Mouse (Mus musculus) embryonic facial prominence, embryonic 14.5 days (tissue): ENCODE results near the gene Herpud2. TPM values are rescaled to one million over a fixed set of nuclear protein-coding genes. Genes with fewer than 3 reads are reported as not detected.

Experiments used
- ATAC-seq: fragments of 200-750 bp; cut with Nextera tagmentation; 2 replicates; pipeline ENCODE4 v1.8.0; 2017; ENCODE audit warnings: low read depth, moderate number of reproducible peaks, moderate TSS enrichment
- DNase-seq: peaks from one replicate; pipeline ENCODE4 v3.0.0-alpha.2; 2015; ENCODE audit warnings: low spot score
- H3K27ac ChIP-seq: fragments of 300-500 bp; sonication (generic); replicated peaks from 2 replicates; pipeline ENCODE4 v1.5.1; 2014; ENCODE audit warnings: low read depth, mild to moderate bottlenecking, low read length, moderate library complexity
- H3K27me3 ChIP-seq: fragments of 300-500 bp; sonication (generic); replicated peaks from 2 replicates; pipeline ENCODE4 v1.6.1; 2014; ENCODE audit warnings: low read length; ENCODE audit not compliant: control insufficient read depth, insufficient read depth
- H3K36me3 ChIP-seq: fragments of 300-500 bp; sonication (generic); 2 replicates; pipeline ENCODE4 v1.6.1; 2014; ENCODE audit warnings: low read length, mixed read lengths; ENCODE audit not compliant: control insufficient read depth, insufficient read depth
- H3K4me1 ChIP-seq: fragments of 300-500 bp; sonication (generic); 2 replicates; pipeline ENCODE4 v1.6.1; 2014; ENCODE audit warnings: antibody characterized with exemption, low read length; ENCODE audit not compliant: control insufficient read depth, insufficient read depth
- H3K4me2 ChIP-seq: fragments of 300-500 bp; sonication (generic); 2 replicates; pipeline ENCODE4 v1.6.1; 2014; ENCODE audit warnings: low read depth, mild to moderate bottlenecking, low read length, moderate library complexity, mixed read lengths
- H3K4me3 ChIP-seq: fragments of 300-500 bp; sonication (generic); 2 replicates; pipeline ENCODE4 v1.5.1; 2014; ENCODE audit warnings: low read depth, mild to moderate bottlenecking, low read length
- H3K9ac ChIP-seq: fragments of 300-500 bp; sonication (generic); 2 replicates; pipeline ENCODE4 v1.6.1; 2014; ENCODE audit warnings: low read depth, mild to moderate bottlenecking, low read length, moderate library complexity, mixed read lengths
- H3K9me3 ChIP-seq: fragments of 300-500 bp; sonication (generic); 2 replicates; pipeline ENCODE4 v1.6.1; 2016; ENCODE audit warnings: low read length; ENCODE audit not compliant: control insufficient read depth
- WGBS: fragments of 180-500 bp; shearing (Covaris S2); extraction: QIAGEN DNeasy Blood & Tissue Kit; methylation state at CpG from one replicate; pipeline ENCODE4 v1.1.7; 2014; 5-methylcytosine and 5-hydroxymethylcytosine counted together
- polyA plus RNA-seq: library from polyadenylated mRNA; unstranded; fragments of >200 nt; fragmentation: Nextera tagmentation; extraction: Ambion mirVana; gene quantifications from 2 replicates; pipeline ENCODE4 v1.2.1, GENCODE M21; 2014

The Herpud2 gene
- polyA plus RNA-seq, 1 experiment from 2014 or later: 33.9 TPM

DNA sequence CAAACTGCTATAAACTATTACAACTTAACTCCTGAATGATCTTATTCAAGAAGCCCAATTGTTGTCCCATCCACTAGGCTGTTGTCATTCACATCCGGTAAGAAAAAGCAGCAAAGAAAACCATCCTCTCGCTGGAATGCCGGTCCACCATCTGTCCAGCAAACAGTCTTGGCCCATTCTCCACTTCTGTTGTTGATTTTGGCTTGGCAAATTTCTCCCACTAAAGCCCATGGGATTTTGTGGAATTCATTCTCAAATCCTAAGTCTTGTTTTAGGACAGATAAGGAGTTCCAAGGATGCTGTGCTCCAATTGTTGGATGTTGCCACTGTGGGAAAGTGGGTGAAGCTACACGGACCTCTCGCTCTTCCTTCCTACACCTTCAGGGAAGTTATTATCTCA, 25.6 kb upstream of the Herpud2 start:
- DNase-seq (no peak), ATAC-seq (no peak)
- no peaks in the 10 kb centered on the region for H3K27me3 ChIP-seq
- 82% methylated on average over 5 of the region's 5 CpGs for WGBS
- H3K9me3 ChIP-seq: no peaks in the 10 kb centered on the region
- H3K4me1 ChIP-seq: peaks cover 5% of the 10 kb centered on the region; the same call in 1 of the 2 replicates
- H3K4me2 ChIP-seq: no peak overlapping the region
- no peaks in the 10 kb centered on the region for H3K36me3 ChIP-seq
- no peak overlapping the region for H3K4me3 ChIP-seq
- H3K9ac ChIP-seq: no peak overlapping the region
- H3K27ac ChIP-seq: no peak overlapping the region

DNA sequence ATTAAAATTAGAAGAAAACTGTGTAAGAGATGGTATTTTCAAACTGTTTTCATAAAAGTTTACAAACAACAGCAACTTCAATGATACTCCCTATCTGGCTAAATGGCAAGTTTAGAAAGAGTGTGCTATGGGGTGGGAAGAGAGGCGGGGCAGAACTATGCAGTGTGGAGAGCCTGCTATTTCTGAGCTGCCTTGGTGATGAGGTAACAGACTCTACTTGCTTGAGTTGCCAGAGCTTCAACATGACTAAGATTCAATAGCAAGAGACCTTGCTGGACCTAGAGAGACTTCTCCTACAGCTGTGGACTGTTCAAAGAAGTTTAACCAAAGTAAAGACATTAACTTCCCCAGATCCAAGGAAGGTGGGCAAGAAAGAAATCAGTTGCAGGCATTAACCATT, 24.9 kb upstream of the Herpud2 start:
- H3K27ac ChIP-seq: no peak overlapping the region
- WGBS: 81% methylated on average over 1 of the region's 1 CpGs

DNA sequence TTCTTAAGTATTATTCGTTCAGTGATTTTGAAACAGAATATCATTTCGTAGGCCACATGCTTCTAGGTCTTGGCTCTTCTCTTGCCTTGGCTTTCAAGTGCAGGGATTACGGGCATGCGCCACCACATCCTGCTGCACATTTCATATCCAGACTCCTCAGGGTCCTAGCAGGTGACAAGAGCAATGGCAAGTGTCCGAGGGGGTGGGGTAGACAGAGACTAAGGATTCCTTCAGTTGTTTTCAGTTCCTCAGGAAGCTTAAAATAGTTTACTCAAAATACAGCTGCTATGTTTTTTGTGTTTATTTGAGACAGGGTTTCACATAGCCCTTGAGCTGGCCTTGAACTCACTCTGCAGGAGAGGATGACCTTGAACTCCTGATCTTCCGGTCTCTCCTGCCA, 24.4 kb upstream of the Herpud2 start:
- Histone ChIP-seq H3K36me3 (no peaks in the 10 kb centered on the region), H3K27me3 (no peaks in the 10 kb centered on the region), H3K4me3 (no peak overlapping the region), H3K4me2 (no peak overlapping the region), H3K9ac (no peak overlapping the region), H3K9me3 (no peaks in the 10 kb centered on the region), H3K4me1 (peaks cover 5% of the 10 kb centered on the region; the same call in 1 of the 2 replicates), H3K27ac (peak overlapping the region; percentile 67; the same call in 1 of the 2 replicates)
- no peak for DNase-seq
- no peak for ATAC-seq
- WGBS: 82% methylated on average over 6 of the region's 6 CpGs

More for the DNA sequence above, 24.9 kb upstream of the Herpud2 start:
- Histone ChIP-seq H3K4me2 (no peak overlapping the region), H3K9ac (no peak overlapping the region), H3K9me3 (no peaks in the 10 kb centered on the region), H3K4me1 (peaks cover 5% of the 10 kb centered on the region; the same call in 1 of the 2 replicates), H3K36me3 (no peaks in the 10 kb centered on the region), H3K27me3 (no peaks in the 10 kb centered on the region), H3K4me3 (no peak overlapping the region)
- DNase-seq (no peak), ATAC-seq (no peak)

DNA sequence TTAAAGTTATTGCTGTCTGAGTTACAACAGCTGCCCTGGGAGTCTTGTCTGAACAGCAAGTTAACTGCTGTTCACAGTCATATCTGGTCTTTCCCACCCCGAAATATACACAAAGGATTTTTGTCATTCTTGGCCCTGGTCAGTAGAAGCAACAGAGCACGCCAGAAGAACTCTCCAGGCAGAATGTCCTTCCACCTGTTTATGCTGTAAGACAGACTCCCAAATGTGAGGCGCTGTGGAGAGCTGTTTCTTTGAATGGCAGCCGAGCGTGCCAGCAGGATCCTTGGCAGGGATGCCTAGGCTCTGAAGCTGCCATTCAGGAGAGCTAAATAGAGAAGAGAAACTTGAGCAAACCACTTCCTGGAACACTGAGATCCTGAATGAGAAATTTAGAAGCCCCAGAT, 23.4 kb upstream of the Herpud2 start:
- H3K9me3 ChIP-seq: no peaks in the 10 kb centered on the region
- H3K4me2 ChIP-seq: peak overlapping the region; percentile 24
- no peaks in the 10 kb centered on the region for H3K27me3 ChIP-seq
- H3K27ac ChIP-seq: peak overlapping the region; percentile 67
- no peaks in the 10 kb centered on the region for H3K36me3 ChIP-seq
- peaks cover 5% of the 10 kb centered on the region; the same call in 1 of the 2 replicates for H3K4me1 ChIP-seq
- no peak overlapping the region for H3K9ac ChIP-seq
- peak; percentile 89 for DNase-seq
- no peak overlapping the region for H3K4me3 ChIP-seq
- ATAC-seq: peak; percentile 81
- 21% methylated on average over 5 of the region's 5 CpGs for WGBS

DNA sequence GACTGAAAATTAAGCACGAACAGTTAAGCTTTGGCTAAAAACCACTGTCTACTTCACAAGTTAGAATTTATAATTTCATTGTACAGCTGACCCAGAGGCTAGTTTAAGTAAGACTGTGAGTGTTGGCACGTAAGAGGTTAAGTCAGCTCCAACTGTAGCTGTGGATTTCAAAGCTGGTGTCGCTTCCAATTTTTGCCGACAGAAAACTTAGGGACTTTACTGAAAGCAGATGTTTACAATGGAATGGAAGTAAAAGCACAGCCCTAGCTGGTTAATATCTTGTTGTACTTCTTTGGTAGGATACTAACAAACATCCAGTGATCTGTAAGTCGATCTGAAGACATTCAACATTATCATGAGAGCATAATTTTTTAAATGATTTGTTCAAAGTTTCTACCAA, 23.0 kb upstream of the Herpud2 start:
- no peaks in the 10 kb centered on the region for H3K36me3 ChIP-seq
- peak overlapping the region; percentile 67 for H3K27ac ChIP-seq
- DNase-seq: peak; percentile 72
- H3K9ac ChIP-seq: no peak overlapping the region
- H3K4me2 ChIP-seq: peak overlapping the region; percentile 24
- 35% methylated on average over 5 of the region's 5 CpGs for WGBS
- H3K9me3 ChIP-seq: no peaks in the 10 kb centered on the region
- no peak overlapping the region for H3K4me3 ChIP-seq
- H3K27me3 ChIP-seq: no peaks in the 10 kb centered on the region
- peaks cover 5% of the 10 kb centered on the region; the same call in 1 of the 2 replicates for H3K4me1 ChIP-seq
- ATAC-seq: no peak; the same call in 1 of the 2 replicates

DNA sequence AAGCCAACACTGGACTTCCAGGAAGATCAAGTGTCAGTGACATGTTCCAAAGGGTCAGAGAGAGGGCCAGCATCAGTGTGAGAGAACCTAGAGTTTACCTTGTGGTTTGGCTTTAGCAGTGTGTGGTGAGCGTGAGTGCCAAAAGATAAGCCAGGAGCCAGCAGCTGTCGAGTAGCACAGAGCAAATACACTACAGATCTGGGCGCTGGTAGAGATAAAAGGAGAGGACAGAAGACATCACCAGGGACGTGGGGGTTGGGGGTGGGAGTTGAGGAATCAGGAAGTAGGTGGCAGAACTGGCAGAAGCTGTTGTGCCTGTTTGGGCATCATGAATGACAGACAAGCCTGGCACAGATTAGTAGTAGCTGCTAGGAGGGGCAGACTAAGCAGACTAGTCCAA, 21.6 kb upstream of the Herpud2 start:
- H3K27me3 ChIP-seq: no peaks in the 10 kb centered on the region
- H3K27ac ChIP-seq: no peak overlapping the region
- H3K4me2 ChIP-seq: no peak overlapping the region
- H3K9me3 ChIP-seq: no peaks in the 10 kb centered on the region
- ATAC-seq: 0 out of 2 replicates have a peak, but pooled peaks have one; percentile 34
- 59% methylated on average over 4 of the region's 4 CpGs for WGBS
- H3K4me3 ChIP-seq: no peak overlapping the region
- H3K36me3 ChIP-seq: no peaks in the 10 kb centered on the region
- no peak overlapping the region for H3K9ac ChIP-seq
- H3K4me1 ChIP-seq: peaks cover 5% of the 10 kb centered on the region; the same call in 1 of the 2 replicates
- peak; percentile 55 for DNase-seq

DNA sequence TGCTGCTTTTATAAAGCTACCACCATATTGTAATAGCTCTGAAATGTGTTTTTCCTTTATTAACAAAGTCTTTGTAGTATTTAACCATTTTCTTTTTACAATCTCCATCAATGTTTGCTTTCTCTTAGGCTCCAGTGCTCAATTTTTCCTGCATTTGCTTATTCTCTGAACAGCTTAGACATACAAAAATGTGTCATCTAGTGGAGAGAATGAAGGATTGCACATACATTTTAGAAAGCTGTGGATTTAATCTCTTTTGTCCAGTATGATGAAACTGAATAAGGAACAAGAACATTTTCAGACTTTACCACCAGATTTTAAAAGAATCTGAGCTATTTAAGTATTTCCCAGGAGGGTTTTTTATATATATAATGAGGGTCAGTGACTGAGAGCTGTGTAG, 18.0 kb upstream of the Herpud2 start:
- H3K27ac ChIP-seq: no peak overlapping the region
- DNase-seq: no peak
- ATAC-seq: no peak
- H3K4me3 ChIP-seq: no peak overlapping the region
- no peaks in the 10 kb centered on the region for H3K9me3 ChIP-seq
- no peaks in the 10 kb centered on the region for H3K36me3 ChIP-seq
- H3K27me3 ChIP-seq: no peaks in the 10 kb centered on the region
- H3K9ac ChIP-seq: no peak overlapping the region
- H3K4me1 ChIP-seq: no peaks in the 10 kb centered on the region
- H3K4me2 ChIP-seq: no peak overlapping the region

DNA sequence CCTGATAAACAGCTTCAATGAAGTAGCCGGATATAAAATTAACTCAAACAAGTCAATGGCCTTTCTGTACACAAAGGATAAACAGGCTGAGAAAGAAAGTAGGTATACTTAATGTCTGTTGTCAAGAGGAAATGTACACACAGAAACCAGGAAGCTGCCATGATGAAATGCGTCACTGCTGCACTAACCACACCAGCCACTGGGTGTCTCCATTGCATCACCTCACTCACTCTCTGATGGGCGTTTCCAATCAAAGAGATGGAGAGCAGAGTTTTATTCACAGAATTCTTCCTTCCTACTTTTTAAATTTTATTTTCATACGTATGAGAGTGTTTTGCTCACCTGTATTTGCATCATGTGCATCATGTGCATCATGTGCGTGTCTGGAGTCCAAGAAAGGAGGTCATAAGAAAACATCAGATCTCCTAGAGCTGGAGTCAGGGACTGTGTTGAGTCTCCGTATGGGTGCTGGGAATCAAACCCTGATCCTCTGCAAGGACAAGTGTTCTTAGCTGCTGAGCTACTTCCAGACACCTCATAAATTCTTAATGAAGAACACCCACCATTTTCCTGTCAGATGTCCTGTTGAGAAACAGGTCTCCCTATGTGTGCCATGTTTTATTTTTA, 16.0 kb upstream of the Herpud2 start:
- no peaks in the 10 kb centered on the region for H3K4me1 ChIP-seq
- DNase-seq: peak; percentile 72
- ATAC-seq: peak; percentile 67
- no peak overlapping the region for H3K4me3 ChIP-seq
- no peak overlapping the region for H3K27ac ChIP-seq
- no peaks in the 10 kb centered on the region for H3K27me3 ChIP-seq
- no peaks in the 10 kb centered on the region for H3K9me3 ChIP-seq
- H3K36me3 ChIP-seq: no peaks in the 10 kb centered on the region
- H3K4me2 ChIP-seq: no peak overlapping the region
- WGBS: 39% methylated on average over 6 of the region's 6 CpGs
- no peak overlapping the region for H3K9ac ChIP-seq

DNA sequence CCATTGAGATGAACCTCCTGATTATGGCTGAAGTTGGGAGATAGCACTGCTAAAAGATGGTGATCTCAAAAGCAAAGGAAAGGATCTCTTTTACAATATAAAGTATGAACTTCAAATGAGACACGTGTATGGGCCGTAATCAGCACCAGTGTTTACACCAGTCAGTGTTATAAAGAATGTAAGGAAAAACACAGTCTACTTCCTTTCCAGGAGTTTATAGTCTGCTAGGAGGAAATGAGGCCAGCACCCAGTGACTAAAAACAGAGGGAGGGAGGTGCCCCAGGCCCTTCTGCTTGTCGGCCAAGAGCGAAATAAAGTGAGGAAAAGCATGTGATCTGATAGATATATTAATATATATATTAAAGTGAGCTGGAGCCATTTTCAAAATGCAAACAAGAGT, 6.6 kb upstream of the Herpud2 start:
- H3K27ac ChIP-seq: no peak overlapping the region
- H3K9ac ChIP-seq: no peak overlapping the region
- no peak for DNase-seq
- ATAC-seq: no peak
- no peaks in the 10 kb centered on the region for H3K4me1 ChIP-seq
- H3K4me3 ChIP-seq: no peak overlapping the region
- no peaks in the 10 kb centered on the region for H3K27me3 ChIP-seq
- no peak overlapping the region for H3K4me2 ChIP-seq
- no peaks in the 10 kb centered on the region for H3K9me3 ChIP-seq
- no peaks in the 10 kb centered on the region for H3K36me3 ChIP-seq
- WGBS: 65% methylated on average over 4 of the region's 4 CpGs
